Mouse (Mus musculus) erythroblast, embryonic 14.5 days (primary cell): ENCODE results near the gene Morf4l1. TPM values are rescaled to one million over a fixed set of nuclear protein-coding genes. Genes with fewer than 3 reads are reported as not detected.
A peak's percentile ranks its signal among the peaks of the same experiment; 100 is the strongest.
"Not testable (repeated sequence)": the region's sequence is repeated elsewhere in the genome, so short reads cannot be mapped to it uniquely, and the experiment has no call there.

Experiments
- H3K27me3 ChIP-seq: 2 replicates; pipeline ENCODE4 v1.6.1; 2012; ENCODE audit warnings: inconsistent platforms; ENCODE audit not compliant: control insufficient read depth
- H3K36me3 ChIP-seq: 2 replicates; pipeline ENCODE4 v1.6.1; 2012; ENCODE audit warnings: mild to moderate bottlenecking, inconsistent platforms; ENCODE audit not compliant: control insufficient read depth
- H3K4me1 ChIP-seq: 2 replicates; pipeline ENCODE4 v1.6.1; 2012; ENCODE audit warnings: inconsistent platforms; ENCODE audit not compliant: control insufficient read depth
- H3K4me3 ChIP-seq: replicated peaks from 2 replicates; pipeline ENCODE3; 2012; ENCODE audit warnings: moderate library complexity, mild to moderate bottlenecking, inconsistent platforms
- H3K9me3 ChIP-seq: 2 replicates; pipeline ENCODE4 v1.6.1; 2012; ENCODE audit warnings: low read length, inconsistent platforms, mixed read lengths; ENCODE audit not compliant: control insufficient read depth
- GATA1 ChIP-seq: IDR thresholded peaks from 2 replicates; pipeline ENCODE4 v1.6.1; 2012; ENCODE audit warnings: low read length, inconsistent platforms, mixed read lengths
- TAL1 ChIP-seq: IDR thresholded peaks from 3 replicates; pipeline ENCODE4 v1.6.1; 2012; ENCODE audit warnings: low read length, inconsistent platforms, mixed read lengths
- polyA plus RNA-seq: library from polyadenylated mRNA; stranded (reverse); fragments of >175 nt; gene quantifications from 2 replicates; pipeline ENCODE4 v1.2.3, GENCODE M21; 2012

The Morf4l1 gene
- polyA plus RNA-seq, 1 experiment, result 8.2 TPM

DNA sequence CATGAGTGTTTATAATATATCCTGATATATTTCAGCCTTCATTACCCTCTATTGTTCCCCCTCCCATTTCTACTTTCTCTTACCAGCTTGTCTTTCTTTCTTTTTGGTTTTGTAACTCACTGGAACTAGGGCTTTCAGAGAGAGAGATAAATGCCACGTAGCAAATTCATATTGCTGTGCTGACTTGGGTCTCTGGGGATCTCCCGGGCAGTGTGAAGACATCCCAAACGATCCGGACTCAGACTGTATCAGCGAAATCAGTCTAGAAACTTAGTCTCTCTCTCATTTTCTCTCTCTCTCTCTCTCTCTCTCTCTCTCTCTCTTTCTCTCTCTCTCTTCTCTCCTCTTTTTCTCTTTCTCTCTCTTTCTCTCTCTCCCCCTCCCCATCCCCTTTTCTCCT lies 59.2 kb downstream of the Morf4l1 start:
- Histone ChIP-seq H3K36me3 (no peaks in the 10 kb centered on the region), H3K9me3 (no peaks in the 10 kb centered on the region), H3K4me1 (no peaks in the 10 kb centered on the region), H3K27me3 (peaks cover 10% of the 10 kb centered on the region), H3K4me3 (no peak overlapping the region)
- TF ChIP-seq TAL1, result no peak
- TF ChIP-seq GATA1, result no peak

DNA sequence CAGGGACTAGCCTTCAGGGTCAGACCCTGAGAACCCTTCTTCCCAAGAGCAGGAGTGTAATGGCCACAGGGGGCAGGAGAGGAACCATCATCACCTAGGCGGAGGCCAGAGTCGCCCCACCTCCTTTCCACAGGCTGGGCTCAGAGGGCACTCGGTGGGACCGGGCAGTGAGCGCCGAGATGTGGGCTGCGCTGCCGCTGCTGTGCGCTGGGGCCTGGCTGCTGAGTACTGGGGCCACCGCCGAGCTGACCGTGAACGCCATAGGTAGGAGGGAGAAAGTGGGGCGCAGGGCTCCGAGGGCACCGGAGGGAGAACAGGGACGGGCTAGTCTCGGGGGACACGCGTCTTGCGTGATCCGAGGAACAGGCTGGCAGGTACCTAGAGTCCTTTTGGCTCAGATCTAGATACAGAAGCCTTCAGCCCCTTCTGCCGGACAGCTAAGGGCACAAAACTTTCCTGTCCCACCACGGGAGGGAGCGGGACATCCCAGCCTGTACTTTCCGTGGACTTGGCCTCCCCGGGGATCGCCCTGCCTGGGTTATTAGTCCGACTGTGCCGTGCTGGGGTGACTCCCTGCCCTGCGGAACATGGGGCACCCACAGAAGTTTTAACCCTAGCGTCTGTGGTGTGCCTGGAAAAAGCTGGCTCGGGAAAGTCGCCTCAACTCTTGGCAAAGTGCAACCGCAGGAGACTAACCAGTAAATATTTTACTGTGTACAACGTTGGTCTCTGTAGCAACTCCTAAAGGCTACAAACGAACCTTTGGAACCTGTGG lies 60.0 kb downstream of the Morf4l1 start:
- Histone ChIP-seq H3K27me3 (peaks cover 10% of the 10 kb centered on the region), H3K36me3 (no peaks in the 10 kb centered on the region), H3K9me3 (no peaks in the 10 kb centered on the region), H3K4me1 (no peaks in the 10 kb centered on the region), H3K4me3 (peak overlapping the region; percentile 51)
- TF ChIP-seq GATA1, result no peak
- TF ChIP-seq TAL1, result no peak

DNA sequence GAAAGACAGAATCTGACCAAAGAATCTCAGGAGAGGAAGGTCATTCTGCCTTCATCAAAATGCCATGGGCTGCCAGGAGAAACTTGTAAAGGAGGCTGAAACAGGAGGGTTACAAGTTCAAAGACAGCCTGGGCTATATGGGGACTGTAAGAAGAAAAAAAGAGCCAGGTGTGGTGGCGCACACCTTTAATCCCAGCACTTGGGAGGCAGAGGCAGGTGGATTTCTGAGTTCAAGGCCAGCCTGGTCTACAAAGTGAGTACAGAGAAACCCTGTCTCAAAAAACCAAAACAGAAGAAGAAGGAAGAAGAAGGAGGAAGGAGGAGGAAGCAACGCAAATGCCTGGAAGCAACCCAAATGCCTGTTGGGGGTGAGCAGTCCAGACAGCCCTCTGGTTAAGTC lies 60.7 kb downstream of the Morf4l1 start, which contains the start of gene Ctsh:
Gene Ctsh (plus strand): TSS at position 301 of the 400 bp plus-strand sequence.
- H3K9me3 ChIP-seq, result no peaks in the 10 kb centered on the region
- no peaks in the 10 kb centered on the region for H3K4me1 ChIP-seq
- TF ChIP-seq GATA1, result no peak
- no peak for TF ChIP-seq TAL1
- peaks cover 10% of the 10 kb centered on the region for H3K27me3 ChIP-seq
- no peaks in the 10 kb centered on the region for H3K36me3 ChIP-seq
- peak within 1 kb of the TSS; percentile 51 for H3K4me3 ChIP-seq

DNA sequence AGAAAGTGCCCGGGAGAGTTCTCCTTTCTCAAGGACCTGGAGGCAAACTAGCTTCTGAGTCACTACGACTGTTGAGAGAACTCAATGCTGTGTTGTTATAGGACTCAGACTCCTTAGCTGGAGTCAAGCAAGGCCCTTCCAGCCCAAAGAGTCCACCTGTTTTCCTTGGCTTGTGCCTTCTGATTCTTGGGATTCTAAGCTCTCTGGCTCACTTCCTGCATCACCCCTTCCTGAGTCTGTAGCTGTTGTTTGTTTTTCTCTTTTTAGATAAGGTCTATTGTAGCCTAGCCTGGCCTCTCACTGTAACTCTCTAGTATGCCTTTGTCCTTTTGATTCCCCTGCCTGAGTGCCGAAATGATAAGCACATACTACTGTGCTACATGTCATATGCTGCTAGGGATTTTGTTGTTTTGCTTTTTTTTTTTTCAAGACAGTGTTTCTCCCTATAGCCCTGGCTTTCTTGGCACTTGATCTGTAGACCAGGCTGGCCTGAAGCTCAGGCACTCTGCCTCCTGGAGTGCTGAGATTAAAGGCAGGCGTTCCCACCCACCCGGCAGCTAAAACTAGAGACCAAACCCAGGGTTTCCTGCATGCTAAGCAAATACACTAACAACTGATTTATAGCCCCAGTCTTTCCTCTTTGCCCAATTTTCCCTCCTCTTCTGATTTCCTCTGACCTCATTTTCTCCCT lies 66.5 kb downstream of the Morf4l1 start:
- Histone ChIP-seq H3K4me1 (no peaks in the 10 kb centered on the region), H3K27me3 (no peaks in the 10 kb centered on the region), H3K4me3 (no peak overlapping the region), H3K36me3 (no peaks in the 10 kb centered on the region), H3K9me3 (peaks cover 8% of the 10 kb centered on the region; the same call in 1 of the 2 replicates)
- TF ChIP-seq TAL1, result no peak

DNA sequence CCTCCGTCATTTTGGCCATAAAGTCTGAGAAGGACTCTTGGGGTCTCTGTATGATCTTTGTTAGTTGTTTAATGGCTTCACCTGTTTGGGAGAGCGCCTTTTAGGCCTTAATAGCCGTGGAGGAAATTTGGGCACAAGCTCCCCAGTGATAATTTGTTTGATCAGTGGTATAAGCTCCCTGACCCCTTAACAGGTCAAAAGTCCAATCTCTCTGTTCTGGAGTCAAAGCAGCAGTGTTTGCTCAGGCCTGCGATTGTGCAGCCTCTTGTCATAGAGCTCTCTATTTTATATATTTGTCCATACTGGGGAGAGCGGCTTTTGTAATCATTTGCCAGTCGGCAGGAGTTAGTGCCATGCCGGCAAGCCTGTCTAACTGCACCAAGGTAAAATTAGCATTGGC lies 69.4 kb downstream of the Morf4l1 start:
- Histone ChIP-seq H3K9me3 (peaks cover 8% of the 10 kb centered on the region; the same call in 1 of the 2 replicates), H3K4me3 (no peak overlapping the region), H3K27me3 (no peaks in the 10 kb centered on the region), H3K36me3 (no peaks in the 10 kb centered on the region), H3K4me1 (no peaks in the 10 kb centered on the region)
- no peak for TF ChIP-seq GATA1
- no peak for TF ChIP-seq TAL1

DNA sequence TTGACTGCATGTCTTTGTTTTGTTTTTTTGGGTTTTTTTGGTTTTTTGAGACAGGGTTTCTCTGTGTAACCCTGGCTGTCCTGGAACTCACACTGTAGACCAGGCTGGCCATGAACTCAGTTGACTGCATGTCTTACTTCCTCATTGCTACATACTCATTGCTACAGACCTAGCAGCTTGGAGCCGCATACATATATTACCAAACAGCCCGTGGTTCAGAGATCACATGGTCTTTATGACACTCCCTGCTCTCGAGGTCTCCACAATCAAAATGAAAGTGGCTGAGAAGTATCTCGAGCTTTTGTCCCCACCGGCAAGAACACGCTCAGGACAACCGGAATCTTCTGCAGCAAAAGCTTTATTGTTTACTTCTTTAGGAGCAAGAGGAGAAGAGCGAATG lies 71.7 kb downstream of the Morf4l1 start:
- not testable (repeated sequence) for H3K4me3 ChIP-seq, H3K36me3 ChIP-seq, H3K4me1 ChIP-seq, H3K27me3 ChIP-seq, H3K9me3 ChIP-seq

Other genes starting within 250 kb of the Morf4l1 start
- gene Rasgrf1, start 204.9 kb downstream of the Morf4l1 start, polyA plus RNA-seq, result not detected in 2 replicates
- 0.08 and 0.19 TPM in 2 replicates for gene Ctsh, start 60.6 kb downstream of the Morf4l1 start, polyA plus RNA-seq
- 0.01 TPM in 1 of 2 replicates, not detected in the other for gene Adamts7, start 48.3 kb upstream of the Morf4l1 start, polyA plus RNA-seq
- gene Tbc1d2b, start 156.0 kb upstream of the Morf4l1 start, polyA plus RNA-seq, result 1.8 and 2.0 TPM in 2 replicates